Mouse (Mus musculus) intestine, embryonic 16.5 days (tissue): ENCODE measurements around the gene Nod2. TPM values are rescaled to one million over a fixed set of nuclear protein-coding genes. Genes with fewer than 3 reads are reported as not detected.

Experiments used
- ATAC-seq: fragments of 200-750 bp; cut with Nextera tagmentation; 2 replicates; pipeline ENCODE4 v1.8.0; 2017; ENCODE audit warnings: moderate TSS enrichment, moderate library complexity
- H3K27ac ChIP-seq: fragments of 300-500 bp; sonication (generic); 2 replicates; pipeline ENCODE4 v1.5.1; 2014; ENCODE audit warnings: mild to moderate bottlenecking, low read length
- H3K27me3 ChIP-seq: fragments of 300-500 bp; sonication (generic); replicated peaks from 2 replicates; pipeline ENCODE4 v1.6.1; 2014; ENCODE audit warnings: low read length, control low read depth, mixed read lengths; ENCODE audit not compliant: control insufficient read depth, insufficient read depth
- H3K36me3 ChIP-seq: fragments of 300-500 bp; sonication (generic); 2 replicates; pipeline ENCODE4 v1.6.1; 2014; ENCODE audit warnings: low read length, control low read depth; ENCODE audit not compliant: control insufficient read depth, insufficient read depth
- H3K4me1 ChIP-seq: fragments of 300-500 bp; sonication (generic); 2 replicates; pipeline ENCODE4 v1.6.1; 2014; ENCODE audit warnings: low read length, control low read depth, mixed read lengths; ENCODE audit not compliant: control insufficient read depth, insufficient read depth
- H3K4me2 ChIP-seq: fragments of 300-500 bp; sonication (generic); 2 replicates; pipeline ENCODE4 v1.6.1; 2014; ENCODE audit warnings: low read depth, low read length, control low read depth
- H3K4me3 ChIP-seq: fragments of 300-500 bp; sonication (generic); 2 replicates; pipeline ENCODE4 v1.5.1; 2014; ENCODE audit warnings: mild to moderate bottlenecking, low read length
- H3K9ac ChIP-seq: fragments of 300-500 bp; sonication (generic); 2 replicates; pipeline ENCODE4 v1.6.1; 2014; ENCODE audit warnings: low read depth, low read length
- H3K9me3 ChIP-seq: fragments of 300-500 bp; sonication (generic); 2 replicates; pipeline ENCODE4 v1.6.1; 2016; ENCODE audit warnings: low read length, control low read depth; ENCODE audit not compliant: control insufficient read depth
- WGBS: fragments of 180-500 bp; shearing (Covaris S2); extraction: QIAGEN DNeasy Blood & Tissue Kit; methylation state at CpG from one replicate; pipeline ENCODE4 v1.1.7; 2014; 5-methylcytosine and 5-hydroxymethylcytosine counted together
- polyA plus RNA-seq: library from polyadenylated mRNA; unstranded; fragments of >200 nt; fragmentation: Nextera tagmentation; extraction: Ambion mirVana; gene quantifications from 2 replicates; pipeline ENCODE4 v1.2.1, GENCODE M21; 2015

Nod2 gene
- polyA plus RNA-seq, 1 experiment from 2014 or later = 0.31 TPM

DNA sequence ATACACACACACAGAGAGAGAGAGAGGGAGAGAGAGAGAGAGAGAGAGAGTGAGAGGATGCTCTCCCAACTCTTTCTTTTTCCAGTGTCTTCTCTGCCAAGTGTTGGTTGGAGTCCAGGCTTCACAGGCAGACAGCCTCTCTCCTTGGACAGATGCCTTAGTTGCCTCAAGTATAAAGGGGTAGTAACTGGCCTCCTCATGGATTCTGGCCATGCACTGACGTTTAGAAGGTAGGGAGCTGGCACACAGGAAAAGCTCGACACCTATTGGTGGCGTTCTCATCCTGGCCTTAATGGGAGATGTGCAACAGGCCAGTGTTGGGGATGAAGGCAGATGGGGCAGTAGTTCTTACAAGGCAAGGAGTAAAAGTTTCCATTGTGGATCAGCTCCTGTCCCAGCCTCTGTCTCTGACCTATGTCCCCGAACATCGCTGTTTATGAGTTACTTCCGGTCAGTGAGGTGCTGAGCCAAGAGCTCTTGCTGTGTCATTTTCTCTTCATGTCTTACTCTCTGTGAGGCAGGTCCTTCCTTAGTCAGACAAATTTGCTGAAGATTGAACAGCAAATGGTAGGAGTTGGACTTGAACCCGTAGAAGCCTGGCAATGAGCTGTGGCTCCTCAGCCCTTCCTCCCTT, 36.7 kb downstream of the Nod2 start:
- no peak overlapping the region for H3K4me3 ChIP-seq
- no peak overlapping the region for H3K4me2 ChIP-seq
- H3K9me3 ChIP-seq = no peaks in the 10 kb centered on the region
- H3K4me1 ChIP-seq = 0 out of 2 replicates have a peak, but pooled peaks cover under 1% of the 10 kb centered on the region
- ATAC-seq = no peak
- no peaks in the 10 kb centered on the region for H3K36me3 ChIP-seq
- WGBS = 76% methylated on average over 7 of the region's 7 CpGs
- no peaks in the 10 kb centered on the region for H3K27me3 ChIP-seq
- H3K9ac ChIP-seq = no peak overlapping the region
- no peak overlapping the region for H3K27ac ChIP-seq

DNA sequence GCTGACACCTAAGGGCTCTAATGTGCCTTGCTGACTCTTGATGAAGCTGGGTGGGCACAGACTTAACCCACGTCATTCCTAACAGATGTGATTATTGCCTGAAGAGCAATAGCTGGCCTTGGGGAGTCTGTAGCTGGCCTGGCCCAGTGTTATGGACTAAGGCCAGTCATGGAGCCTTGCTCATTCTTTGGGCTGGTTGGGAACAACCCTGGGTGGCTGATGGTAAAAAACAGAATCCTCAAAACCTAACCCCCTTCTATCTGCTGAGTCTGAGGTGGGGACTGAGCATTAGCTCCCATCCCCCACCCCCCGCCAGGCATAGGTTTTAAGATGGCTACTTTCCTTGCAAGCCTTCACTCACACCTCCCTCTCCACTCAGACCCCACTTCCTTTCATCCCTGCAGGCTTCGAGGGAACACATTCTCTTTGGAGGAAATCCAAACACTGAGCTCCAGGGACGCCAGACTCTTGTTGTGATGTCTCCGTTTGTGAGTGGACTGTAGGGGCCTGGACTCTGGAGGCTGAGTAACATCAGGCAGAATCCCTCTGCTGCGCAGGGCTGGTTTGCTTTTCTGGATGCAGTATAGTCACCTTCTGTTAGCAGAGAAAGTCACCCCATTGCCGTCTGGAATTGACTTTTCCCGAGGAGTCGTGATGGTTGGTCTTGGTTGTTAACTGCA, 39.3 kb downstream of the Nod2 start:
- Histone ChIP-seq H3K9ac (no peak overlapping the region), H3K4me2 (no peak overlapping the region), H3K4me3 (no peak overlapping the region), H3K4me1 (0 out of 2 replicates have a peak, but pooled peaks cover 2% of the 10 kb centered on the region), H3K9me3 (no peaks in the 10 kb centered on the region), H3K27me3 (no peaks in the 10 kb centered on the region), H3K27ac (no peak overlapping the region), H3K36me3 (no peaks in the 10 kb centered on the region)
- no peak for ATAC-seq
- 57% methylated on average over 9 of the region's 9 CpGs for WGBS

DNA sequence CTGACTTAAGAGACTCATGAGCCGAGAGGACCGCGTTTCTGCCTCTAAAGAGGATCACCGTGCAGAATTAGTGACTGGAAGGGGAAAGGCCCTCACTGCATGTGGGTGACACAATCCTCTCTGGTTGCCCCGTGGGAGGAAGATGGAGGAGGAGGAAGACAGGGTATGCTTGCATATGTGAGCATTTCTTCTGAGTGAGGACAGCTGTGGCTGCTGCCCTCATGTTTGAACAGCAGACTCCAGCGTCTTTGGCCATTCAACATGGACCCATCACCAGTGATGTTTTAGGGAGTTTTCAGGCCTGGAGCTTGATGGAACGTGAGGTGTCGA, 39.8 kb downstream of the Nod2 start:
- Histone ChIP-seq H3K27me3 (no peaks in the 10 kb centered on the region), H3K9me3 (no peaks in the 10 kb centered on the region), H3K9ac (no peak overlapping the region), H3K4me3 (no peak overlapping the region), H3K4me2 (no peak overlapping the region), H3K27ac (no peak overlapping the region), H3K4me1 (0 out of 2 replicates have a peak, but pooled peaks cover 2% of the 10 kb centered on the region), H3K36me3 (no peaks in the 10 kb centered on the region)
- WGBS = 82% methylated on average over 8 of the region's 8 CpGs
- no peak for ATAC-seq

- ATAC-seq = no peak
- Histone ChIP-seq H3K4me2 (no peak overlapping the region), H3K4me1 (0 out of 2 replicates have a peak, but pooled peaks cover 2% of the 10 kb centered on the region), H3K27ac (no peak overlapping the region), H3K27me3 (no peaks in the 10 kb centered on the region), H3K9me3 (no peaks in the 10 kb centered on the region), H3K36me3 (no peaks in the 10 kb centered on the region), H3K4me3 (no peak overlapping the region), H3K9ac (no peak overlapping the region)
- 78% methylated on average over 6 of the region's 6 CpGs for WGBS
Observed at GRCm38 (mm10) chr8:88689151-88689550, 42.0 kb downstream of the Nod2 start.

GRCm38 (mm10) chr8:88689891-88690290, 42.8 kb downstream of the Nod2 start:
- H3K4me2 ChIP-seq = no peak overlapping the region
- no peak overlapping the region for H3K27ac ChIP-seq
- no peaks in the 10 kb centered on the region for H3K27me3 ChIP-seq
- no peak for ATAC-seq
- H3K36me3 ChIP-seq = no peaks in the 10 kb centered on the region
- H3K4me3 ChIP-seq = no peak overlapping the region
- WGBS = 84% methylated on average over 6 of the region's 6 CpGs
- 0 out of 2 replicates have a peak, but pooled peaks cover 2% of the 10 kb centered on the region for H3K4me1 ChIP-seq
- H3K9me3 ChIP-seq = no peaks in the 10 kb centered on the region
- no peak overlapping the region for H3K9ac ChIP-seq

DNA sequence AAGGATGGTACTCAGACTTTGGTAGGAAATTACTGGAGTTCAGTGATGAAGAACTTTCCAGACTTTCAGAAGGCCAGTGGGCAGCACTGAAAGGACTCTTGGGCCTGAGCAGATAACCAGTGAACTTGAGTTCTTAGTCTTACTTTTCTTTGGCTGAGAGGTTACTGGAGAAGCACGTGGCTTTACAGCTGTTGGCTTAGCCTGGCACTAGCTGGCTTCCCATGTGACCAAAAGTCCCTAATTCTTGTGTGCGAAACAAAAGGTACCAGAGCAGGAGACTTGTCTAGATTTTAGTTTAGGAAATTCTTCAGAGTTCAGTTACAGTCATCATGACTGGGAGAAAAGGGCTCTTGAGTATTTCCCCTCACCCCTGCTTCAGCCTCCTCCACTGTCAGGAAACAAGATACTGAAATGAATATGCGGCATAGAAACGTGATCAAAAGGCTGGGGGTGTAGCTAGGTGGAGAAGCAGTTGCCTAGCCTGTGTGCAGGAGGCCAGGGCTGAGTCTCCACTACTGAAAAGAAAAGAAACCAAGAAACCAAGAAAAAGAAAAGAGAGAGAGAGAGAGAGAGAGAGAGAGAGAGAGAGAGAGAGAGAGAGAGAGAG, 44.3 kb downstream of the Nod2 start:
- H3K9ac ChIP-seq = no peak overlapping the region
- no peak overlapping the region for H3K4me3 ChIP-seq
- H3K4me2 ChIP-seq = no peak overlapping the region
- 44% methylated on average over 4 of the region's 4 CpGs for WGBS
- H3K4me1 ChIP-seq = 0 out of 2 replicates have a peak, but pooled peaks cover 2% of the 10 kb centered on the region
- no peaks in the 10 kb centered on the region for H3K27me3 ChIP-seq
- no peaks in the 10 kb centered on the region for H3K9me3 ChIP-seq
- H3K27ac ChIP-seq = no peak overlapping the region
- ATAC-seq = no peak
- no peaks in the 10 kb centered on the region for H3K36me3 ChIP-seq

- H3K9ac ChIP-seq = no peak overlapping the region
- H3K4me2 ChIP-seq = no peak overlapping the region
- H3K36me3 ChIP-seq = no peaks in the 10 kb centered on the region
- no peak for ATAC-seq
- 31% methylated on average over 7 of the region's 7 CpGs for WGBS
- H3K4me3 ChIP-seq = no peak overlapping the region
- no peak overlapping the region for H3K27ac ChIP-seq
- H3K27me3 ChIP-seq = no peaks in the 10 kb centered on the region
- no peaks in the 10 kb centered on the region for H3K9me3 ChIP-seq
- H3K4me1 ChIP-seq = 0 out of 2 replicates have a peak, but pooled peaks cover 2% of the 10 kb centered on the region
Observed at GRCm38 (mm10) chr8:88691961-88692360, 44.8 kb downstream of the Nod2 start.

DNA sequence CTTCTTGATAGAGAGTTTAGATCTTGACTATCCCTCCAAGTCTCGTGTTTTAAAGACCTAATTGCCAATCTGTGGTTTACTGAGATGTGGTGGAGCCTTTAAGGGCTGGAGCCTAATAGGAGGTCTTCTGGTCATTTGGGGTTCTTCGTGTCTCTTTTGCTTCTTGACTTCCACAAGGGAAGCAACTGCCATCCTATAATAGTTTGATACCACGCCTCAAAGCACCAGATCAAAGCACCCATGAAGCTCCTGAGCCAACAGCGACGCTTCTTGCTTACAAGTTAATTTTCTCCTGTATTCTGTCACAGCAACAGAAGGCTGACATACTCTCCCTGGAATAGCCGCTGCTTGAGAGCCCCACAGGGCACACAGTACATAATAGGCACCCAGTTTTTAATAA, 45.8 kb downstream of the Nod2 start:
- H3K4me2 ChIP-seq = no peak overlapping the region
- no peak overlapping the region for H3K27ac ChIP-seq
- ATAC-seq = no peak
- peaks cover 5% of the 10 kb centered on the region; the same call in 1 of the 2 replicates for H3K4me1 ChIP-seq
- no peaks in the 10 kb centered on the region for H3K27me3 ChIP-seq
- no peaks in the 10 kb centered on the region for H3K36me3 ChIP-seq
- WGBS = 86% methylated on average over 6 of the region's 6 CpGs
- no peak overlapping the region for H3K9ac ChIP-seq
- no peaks in the 10 kb centered on the region for H3K9me3 ChIP-seq
- no peak overlapping the region for H3K4me3 ChIP-seq

- no peak for ATAC-seq
- no peak overlapping the region for H3K4me2 ChIP-seq
- peaks cover 8% of the 10 kb centered on the region; the same call in 1 of the 2 replicates for H3K4me1 ChIP-seq
- H3K36me3 ChIP-seq = no peaks in the 10 kb centered on the region
- WGBS = 82% methylated on average over 4 of the region's 4 CpGs
- no peaks in the 10 kb centered on the region for H3K9me3 ChIP-seq
- no peaks in the 10 kb centered on the region for H3K27me3 ChIP-seq
- H3K27ac ChIP-seq = no peak overlapping the region
- no peak overlapping the region for H3K4me3 ChIP-seq
- no peak overlapping the region for H3K9ac ChIP-seq
Observed at GRCm38 (mm10) chr8:88693376-88693775, 46.3 kb downstream of the Nod2 start.
